Mouse (Mus musculus): ENCODE data around the gene P4ha2.

P4ha2 gene

DNA sequence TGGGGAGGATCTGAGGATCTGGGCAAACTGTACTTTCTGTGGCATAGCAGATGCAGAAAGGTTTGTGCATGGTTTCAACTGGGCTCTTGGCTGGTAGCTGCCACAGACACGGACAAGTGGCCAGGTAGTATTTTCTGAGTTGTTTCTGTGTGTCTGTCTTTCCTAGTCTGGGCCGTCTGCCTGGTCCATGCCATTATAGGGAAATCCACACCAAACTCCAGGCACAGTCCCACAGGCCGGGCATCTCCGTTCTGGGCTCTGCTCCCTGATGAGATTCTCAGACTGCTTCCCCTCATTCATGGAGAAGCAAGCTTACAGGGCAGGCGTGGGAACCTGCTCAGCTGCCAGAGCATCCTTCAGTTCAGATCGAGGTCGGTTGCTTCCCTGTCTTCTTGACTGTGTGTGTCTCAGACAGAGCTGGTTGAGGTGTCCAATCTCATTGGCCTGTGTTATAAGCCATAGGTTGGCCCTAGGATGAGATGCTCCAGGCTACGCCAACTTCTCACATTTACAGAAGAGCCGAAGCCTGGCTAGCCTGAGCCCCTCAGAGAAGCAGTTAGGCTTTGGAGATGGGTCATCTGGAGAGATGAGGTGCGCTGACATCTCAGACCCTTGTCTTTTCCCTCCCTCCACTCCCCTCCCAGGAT lies at the start of gene P4ha2:
Gene P4ha2 (plus strand): TSS at position 51 of the 647 bp plus-strand sequence.
- DNase-seq (ENCODE audit: low spot score in 2 of 2) = no peak

DNA sequence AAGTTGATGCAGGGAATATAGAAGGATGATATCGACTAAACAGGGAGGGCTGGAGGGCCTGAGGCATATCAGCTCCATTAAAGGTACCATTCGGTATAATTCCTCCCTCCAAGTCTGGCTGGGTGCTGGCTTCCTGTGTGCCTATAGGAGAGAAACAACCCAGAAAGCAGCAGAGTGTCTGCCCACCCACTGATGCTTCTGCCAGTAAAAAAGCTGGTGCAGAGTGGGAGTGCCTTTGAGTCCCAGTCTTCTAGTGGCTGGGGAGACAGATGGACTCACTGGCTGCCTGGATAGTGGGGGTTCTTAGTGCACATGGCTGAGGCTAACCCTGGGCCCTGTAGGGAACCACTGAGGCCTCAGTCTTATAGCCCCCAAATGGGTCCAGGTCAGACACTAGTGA lies 49.7 kb upstream of the P4ha2 start:
- no peak for DNase-seq (ENCODE audit: low spot score in 2 of 2)

- no peak for DNase-seq (ENCODE audit: low spot score in 2 of 2)
These were observed 48.7 kb upstream of the P4ha2 start for GRCm38 (mm10) chr11:54051161-54051560.

GRCm38 (mm10) chr11:54052128-54052527 lies 47.8 kb upstream of the P4ha2 start:
- no peak for DNase-seq (ENCODE audit: low spot score in 2 of 2)

- DNase-seq (ENCODE audit: low spot score in 2 of 2) = no peak
These were observed 46.8 kb upstream of the P4ha2 start for GRCm38 (mm10) chr11:54053090-54053489.

DNA sequence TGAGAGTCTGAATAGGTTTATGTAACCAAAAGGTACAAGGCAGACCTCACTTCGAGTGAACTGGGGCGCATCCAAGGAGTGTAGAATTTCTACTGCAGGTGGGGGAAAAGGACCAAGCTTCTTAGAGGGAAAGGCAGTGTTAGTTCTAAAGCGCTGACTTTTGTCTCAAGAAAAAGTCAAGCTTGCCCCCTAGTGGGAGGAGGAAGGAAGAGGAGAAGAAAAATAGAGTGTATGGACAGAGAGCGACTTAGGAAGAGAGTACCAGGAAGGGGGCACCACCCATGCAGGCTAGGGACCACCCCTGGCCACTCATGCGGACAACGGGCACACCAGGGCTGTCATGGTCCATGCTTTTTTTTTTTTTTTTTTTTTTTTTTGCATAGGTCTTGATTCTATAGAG lies 45.6 kb upstream of the P4ha2 start:
- peak in 1 of 2 experiments; percentile 45 for DNase-seq (ENCODE audit: low spot score in 2 of 2)

DNA sequence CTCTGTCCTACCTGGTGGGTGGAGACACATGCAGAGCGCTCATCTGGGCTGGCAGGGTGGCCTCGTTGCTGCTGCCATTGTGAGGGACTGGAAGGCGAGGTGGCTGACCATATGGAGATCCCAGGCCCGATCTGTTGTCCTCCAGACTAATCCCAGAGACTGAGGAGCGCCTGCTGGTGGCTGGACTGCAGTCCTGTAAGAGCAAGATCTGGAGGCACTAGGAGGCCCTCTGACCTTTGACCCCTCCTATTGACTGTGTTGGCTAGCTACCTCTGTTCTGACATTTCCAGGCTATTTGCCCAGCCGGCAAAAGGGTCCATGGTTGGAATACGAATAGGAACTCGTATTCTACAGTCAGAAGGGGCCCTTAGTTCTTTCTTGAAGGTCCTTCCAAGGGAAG lies 43.8 kb upstream of the P4ha2 start:
- DNase-seq (ENCODE audit: low spot score in 2 of 2) = no peak

DNA sequence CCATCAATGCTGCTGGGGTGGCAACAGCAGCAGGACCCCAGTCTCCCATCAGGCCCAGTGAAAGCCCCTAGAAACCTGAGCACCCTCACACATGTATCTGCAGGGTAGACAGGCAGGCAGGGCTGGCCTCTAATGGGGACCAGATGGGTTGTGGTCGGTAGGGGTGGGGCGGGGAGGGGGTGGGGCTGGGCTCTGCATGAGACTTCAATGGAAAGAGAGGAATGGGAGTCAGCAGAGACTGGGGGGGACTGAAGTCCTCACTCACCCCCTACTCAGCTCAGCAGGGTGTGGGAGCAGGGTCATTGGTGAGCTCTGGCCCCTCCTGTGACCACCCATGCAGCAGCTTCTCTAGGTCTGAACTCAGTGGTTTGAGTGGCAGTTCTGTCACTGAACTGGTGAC lies 42.5 kb upstream of the P4ha2 start:
- DNase-seq (ENCODE audit: low spot score in 2 of 2) = no peak

GRCm38 (mm10) chr11:54058056-54058617 lies 41.8 kb upstream of the P4ha2 start:
- DNase-seq (ENCODE audit: low spot score in 2 of 2) = no peak

- DNase-seq (ENCODE audit: low spot score in 2 of 2) = no peak
These were observed 41.3 kb upstream of the P4ha2 start for GRCm38 (mm10) chr11:54058643-54059042.

GRCm38 (mm10) chr11:54059526-54059925 lies 40.4 kb upstream of the P4ha2 start:
- no peak for DNase-seq (ENCODE audit: low spot score in 2 of 2)

- DNase-seq (ENCODE audit: low spot score in 2 of 2) = no peak
These were observed 39.6 kb upstream of the P4ha2 start for GRCm38 (mm10) chr11:54060316-54060715.

DNA sequence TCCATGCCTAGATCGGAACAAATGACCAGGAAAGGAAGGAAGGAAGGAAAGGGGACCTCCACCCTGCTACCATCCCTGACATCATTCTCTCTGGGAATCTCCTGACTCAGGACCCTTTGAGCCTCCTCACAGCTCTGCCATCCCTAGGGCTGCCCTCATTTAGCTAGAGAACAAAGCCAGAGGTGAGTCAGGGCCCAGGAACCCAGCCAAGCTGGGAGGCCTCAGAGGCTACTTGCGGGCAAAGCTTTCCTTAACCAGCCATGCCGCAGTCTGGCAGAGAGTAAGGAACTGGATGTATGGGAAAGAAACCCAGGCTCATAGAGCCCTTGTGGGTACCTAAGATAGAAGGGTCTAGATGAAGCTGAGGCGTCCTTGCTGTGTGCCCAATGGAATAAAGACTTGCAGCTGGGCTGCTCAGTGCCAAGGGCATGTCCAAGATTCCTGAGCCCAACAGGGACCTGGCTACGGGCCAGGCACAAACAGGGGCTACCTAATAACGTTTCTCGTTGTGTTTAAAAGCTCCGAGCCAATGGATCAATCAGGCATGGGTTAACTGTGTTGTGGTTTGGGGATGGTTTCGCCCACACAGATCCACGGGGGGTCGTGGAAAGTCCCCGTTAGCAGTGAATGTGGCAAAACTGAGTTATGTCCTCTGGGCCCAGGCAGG lies 37.7 kb upstream of the P4ha2 start:
- no peak for DNase-seq (ENCODE audit: low spot score in 2 of 2)

DNA sequence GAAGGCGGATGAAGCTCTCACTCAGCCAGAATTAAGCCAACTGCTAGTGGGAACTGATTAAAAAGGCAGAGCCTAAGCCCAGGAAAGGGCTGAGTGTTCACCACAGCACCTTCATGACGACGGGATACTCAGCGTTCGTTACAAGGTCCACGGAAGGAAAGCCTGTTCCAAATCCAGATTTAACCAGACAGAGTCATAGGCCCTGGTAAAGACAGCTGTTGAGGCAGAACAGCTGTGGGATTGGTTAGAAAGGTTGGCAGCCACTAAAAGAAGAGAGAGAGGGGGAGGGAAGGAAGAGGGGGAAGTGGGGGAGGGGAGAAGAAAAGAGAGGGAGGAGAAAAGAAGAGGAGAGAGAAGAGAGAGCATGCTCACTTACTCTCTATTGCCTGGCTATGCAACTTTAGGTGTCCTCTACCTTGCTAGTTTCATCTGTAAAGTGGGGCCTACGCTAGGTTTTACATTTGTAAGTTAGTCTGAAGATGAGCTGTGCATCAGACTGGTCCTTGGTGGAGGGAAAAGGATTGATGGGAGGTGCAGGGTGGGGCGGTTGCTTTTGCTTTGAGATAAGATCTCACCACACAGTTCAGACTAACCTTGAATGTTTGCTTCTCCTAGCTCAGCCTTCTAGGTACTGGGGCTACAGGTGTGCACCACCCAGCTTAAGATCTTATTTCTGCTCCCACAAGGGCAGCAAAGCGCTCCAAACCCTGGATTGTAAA lies 37.0 kb upstream of the P4ha2 start:
- DNase-seq (ENCODE audit: low spot score in 2 of 2) = no peak

GRCm38 (mm10) chr11:54063472-54063775 lies 36.5 kb upstream of the P4ha2 start:
- no peak for DNase-seq (ENCODE audit: low spot score in 2 of 2)

- no peak for DNase-seq (ENCODE audit: low spot score in 2 of 2)
These were observed 35.4 kb upstream of the P4ha2 start for GRCm38 (mm10) chr11:54064412-54064978.

DNA sequence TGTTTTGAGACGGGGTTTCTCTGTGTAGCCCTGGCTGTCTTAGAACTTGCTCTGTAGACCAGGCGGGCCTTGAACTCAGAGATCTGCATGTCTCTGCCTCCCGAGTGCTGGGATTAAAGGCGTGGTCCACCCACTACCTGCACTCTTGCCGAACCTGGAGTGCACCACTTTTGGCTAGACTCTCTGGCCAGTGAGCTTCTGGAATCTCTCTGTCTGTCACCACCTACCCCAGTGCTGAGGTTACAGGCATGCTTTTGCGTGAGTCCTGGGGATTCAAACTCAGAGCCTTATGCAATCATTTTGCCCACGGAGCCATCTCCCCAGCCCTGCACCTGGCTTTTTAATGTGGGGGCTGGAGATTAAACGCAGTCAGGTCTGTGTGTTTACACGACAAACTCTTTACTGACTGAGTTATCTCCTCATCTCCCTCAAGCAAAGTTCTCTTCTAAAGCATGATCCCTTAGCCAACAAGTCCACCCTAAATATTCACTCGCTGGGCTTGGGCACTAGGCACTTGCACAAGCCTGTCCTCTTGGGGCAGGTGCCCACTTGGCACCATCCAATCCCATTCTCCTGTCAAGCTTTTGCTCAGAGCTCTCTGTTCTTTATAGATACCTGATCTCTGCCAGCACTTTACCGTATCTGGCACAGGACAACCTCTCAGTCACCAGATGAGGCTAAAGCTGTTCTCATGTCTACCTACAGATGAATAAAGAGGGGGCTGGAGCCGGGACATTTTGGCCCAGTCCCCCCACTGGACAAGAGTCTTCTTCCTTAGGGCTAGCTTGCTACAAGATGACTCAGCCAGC lies 34.6 kb upstream of the P4ha2 start:
- DNase-seq (ENCODE audit: low spot score in 2 of 2) = no peak

- no peak for DNase-seq (ENCODE audit: low spot score in 2 of 2)
These were observed 34.0 kb upstream of the P4ha2 start for GRCm38 (mm10) chr11:54065915-54066178.

GRCm38 (mm10) chr11:54066400-54066799 lies 33.5 kb upstream of the P4ha2 start:
- no peak for DNase-seq (ENCODE audit: low spot score in 2 of 2)

- DNase-seq (ENCODE audit: low spot score in 2 of 2) = no peak
These were observed 32.4 kb upstream of the P4ha2 start for GRCm38 (mm10) chr11:54067318-54067995.

- DNase-seq (ENCODE audit: low spot score in 2 of 2) = no peak
These were observed 31.8 kb upstream of the P4ha2 start for GRCm38 (mm10) chr11:54067996-54068519.
